Mouse (Mus musculus): ENCODE data around the gene Eml4. TPM values are rescaled to one million over a fixed set of nuclear protein-coding genes. Genes with fewer than 3 reads are reported as not detected.
A peak's percentile ranks its signal among the peaks of the same experiment; 100 is the strongest.

The Eml4 gene
- polyA plus RNA-seq, 1 experiment from 2014 or later, result 20.6 TPM

- no peak for DNase-seq (ENCODE audit: low spot score)
These were observed 133.1 kb downstream of the Eml4 start for GRCm38 (mm10) chr17:83483784-83484183.

GRCm38 (mm10) chr17:83487762-83488161 lies 137.0 kb downstream of the Eml4 start:
- no peak for DNase-seq (ENCODE audit: low spot score)

DNA sequence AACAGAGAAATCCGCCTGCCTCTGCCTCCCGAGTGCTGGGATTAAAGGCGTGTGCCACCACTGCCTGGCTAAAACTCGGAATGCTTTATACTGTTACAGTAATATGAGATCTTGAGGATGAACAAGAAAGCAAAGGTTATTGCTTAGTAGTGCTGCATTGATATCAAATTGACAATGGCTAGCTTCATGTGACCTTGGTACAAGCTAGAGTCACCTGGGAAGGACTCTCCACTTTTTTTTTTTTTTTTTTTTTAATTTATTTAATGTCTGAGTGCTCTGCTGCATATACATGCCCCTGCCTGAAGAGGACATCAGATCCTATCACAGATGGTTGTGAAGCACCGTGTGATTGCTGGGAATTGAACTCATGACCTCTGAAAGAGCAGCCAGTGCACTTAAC lies 148.2 kb downstream of the Eml4 start:
- DNase-seq (ENCODE audit: low spot score), result no peak

- no peak for DNase-seq (ENCODE audit: low spot score)
These were observed 149.0 kb downstream of the Eml4 start for GRCm38 (mm10) chr17:83499692-83500091.

GRCm38 (mm10) chr17:83503693-83504092 lies 153.0 kb downstream of the Eml4 start:
- no peak for DNase-seq (ENCODE audit: low spot score)

DNA sequence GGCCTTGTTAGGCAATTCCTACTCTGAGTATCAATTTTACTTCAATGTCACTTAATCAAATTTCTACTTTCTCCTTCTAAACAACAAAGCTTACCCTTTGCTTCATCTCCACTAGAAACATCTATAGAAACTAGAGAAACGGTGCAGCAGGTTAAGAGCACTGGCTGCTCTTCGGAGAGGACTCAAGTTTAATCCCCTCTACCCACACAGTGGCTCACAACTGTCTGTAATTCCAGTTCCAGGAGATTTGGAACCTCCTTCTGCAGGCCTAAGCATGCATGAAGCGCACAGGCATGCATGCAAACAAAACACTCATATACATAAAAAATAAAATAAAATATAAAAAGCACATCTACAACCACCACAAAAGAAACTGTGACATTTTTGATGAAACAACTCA lies 161.4 kb downstream of the Eml4 start:
- no peak for DNase-seq (ENCODE audit: low spot score)

- DNase-seq (ENCODE audit: low spot score), result peak; percentile 13
These were observed 163.0 kb downstream of the Eml4 start for GRCm38 (mm10) chr17:83513655-83514212.

DNA sequence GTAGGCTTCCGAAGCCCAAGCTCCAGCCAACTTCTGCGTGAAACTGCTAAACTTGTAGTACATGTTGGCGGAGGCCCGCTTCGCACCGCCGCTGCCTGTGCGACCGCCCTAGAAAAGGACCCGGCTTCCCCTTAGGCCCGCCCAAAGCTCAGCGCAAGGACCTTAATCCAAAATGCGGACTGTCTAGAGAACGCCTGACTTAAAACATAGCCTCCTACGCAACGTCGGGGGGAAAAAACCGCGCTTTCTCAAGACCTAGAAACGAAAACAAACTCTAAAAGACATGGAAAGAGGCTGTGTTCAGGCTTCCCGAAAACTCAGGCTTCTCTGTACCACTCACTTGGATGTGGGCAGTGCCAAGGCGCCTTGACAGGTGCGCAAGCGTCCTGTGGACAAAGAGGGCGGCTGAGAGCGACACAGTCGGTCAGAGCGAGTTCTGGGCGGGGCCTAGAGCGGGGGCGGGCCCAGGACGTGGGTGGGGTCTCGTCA lies 163.5 kb downstream of the Eml4 start:
- peak; percentile 93 for DNase-seq (ENCODE audit: low spot score)

DNA sequence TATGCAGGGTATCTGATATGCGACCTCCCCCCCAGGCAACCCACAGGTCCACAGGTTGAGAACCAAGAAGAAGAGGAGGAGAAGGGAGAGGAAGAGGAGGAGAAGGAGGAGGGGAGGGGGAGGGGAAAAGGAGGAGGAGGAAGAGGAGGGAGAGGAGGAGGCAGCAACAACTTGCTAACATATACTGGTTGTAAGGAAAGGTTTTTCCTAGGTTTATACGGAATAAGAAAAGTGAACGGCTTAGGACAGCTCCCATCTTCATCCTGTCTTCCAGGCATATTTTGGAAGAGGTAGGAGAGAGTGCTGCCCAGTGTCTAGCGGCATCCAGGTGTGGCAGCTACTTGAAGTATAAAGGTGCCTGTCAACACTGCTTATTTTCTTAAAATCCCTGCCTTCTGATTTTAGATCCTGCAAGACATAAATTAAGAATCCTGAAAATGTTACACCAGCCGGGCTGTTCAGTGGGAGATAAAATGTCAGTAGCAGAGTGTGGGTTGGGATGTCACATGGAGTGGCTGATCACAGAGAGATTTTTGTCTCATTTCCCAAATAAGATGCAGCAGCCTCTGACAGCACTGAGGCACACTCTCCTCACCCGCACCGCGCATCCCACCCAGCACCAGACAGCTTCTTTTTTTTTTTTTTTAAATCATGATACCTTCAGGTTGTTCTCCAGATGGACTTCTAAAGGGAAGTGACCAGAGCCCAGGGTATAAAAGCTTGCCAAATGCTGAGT lies 166.7 kb downstream of the Eml4 start, which contains the start of gene Cox7a2l:
TSS of gene Cox7a2l (minus strand) at position 51 of the 736 bp plus-strand sequence.
- DNase-seq (ENCODE audit: low spot score), result no peak

- DNase-seq (ENCODE audit: low spot score), result no peak
These were observed 171.2 kb downstream of the Eml4 start for GRCm38 (mm10) chr17:83521881-83522280.

DNA sequence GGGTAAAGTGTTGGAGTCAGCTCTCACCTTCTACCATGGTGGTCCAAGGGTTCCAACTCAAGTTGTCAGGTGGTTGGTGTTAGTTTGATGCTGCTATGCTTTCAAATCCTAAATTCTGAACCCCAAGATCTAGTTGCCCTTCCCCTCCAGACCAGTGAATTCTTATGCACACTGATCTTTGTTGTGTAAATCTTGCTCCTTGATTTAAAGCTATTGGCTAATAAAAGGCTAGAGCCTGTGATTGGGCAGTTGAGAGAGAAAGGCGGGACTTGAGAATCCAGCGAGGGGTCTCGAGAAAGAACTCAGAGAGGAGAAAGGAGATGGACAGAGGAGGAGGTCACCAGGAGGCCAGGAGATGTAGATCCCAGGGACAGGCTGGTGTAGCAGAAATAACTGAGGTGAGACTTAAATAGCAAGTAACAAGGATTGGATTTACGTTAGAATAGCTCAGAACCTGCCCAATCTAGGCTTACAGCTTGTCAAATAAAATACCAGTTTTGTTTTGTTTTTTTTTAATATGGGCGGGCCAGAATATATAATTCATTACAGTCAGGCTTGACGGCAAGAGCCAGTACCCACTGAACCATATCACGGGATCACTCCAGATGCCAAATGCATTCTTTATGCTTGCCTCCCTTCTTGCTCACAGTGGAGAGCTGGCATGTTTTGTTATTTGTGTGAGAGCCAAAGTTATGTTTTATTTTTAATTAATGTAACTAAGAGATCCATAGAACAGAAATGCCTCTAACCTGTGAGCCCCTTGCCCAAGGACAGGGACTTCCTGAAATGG lies 172.1 kb downstream of the Eml4 start:
- DNase-seq (ENCODE audit: low spot score), result no peak

GRCm38 (mm10) chr17:83524753-83525152 lies 174.0 kb downstream of the Eml4 start:
- peak; percentile 30 for DNase-seq (ENCODE audit: low spot score)

GRCm38 (mm10) chr17:83525596-83525995 lies 174.9 kb downstream of the Eml4 start:
- DNase-seq (ENCODE audit: low spot score), result peak; percentile 49

GRCm38 (mm10) chr17:83526091-83526561 lies 175.4 kb downstream of the Eml4 start:
- peak; percentile 51 for DNase-seq (ENCODE audit: low spot score)

- DNase-seq (ENCODE audit: low spot score), result peak; percentile 89
These were observed 176.1 kb downstream of the Eml4 start for GRCm38 (mm10) chr17:83526624-83527532.

- DNase-seq (ENCODE audit: low spot score), result peak; percentile 38
These were observed 177.1 kb downstream of the Eml4 start for GRCm38 (mm10) chr17:83527651-83528381.

All from thymus, postnatal 0 days (tissue).